Mouse (Mus musculus): Measurements from ENCODE around the gene Dpp8.

- no peak for TF ChIP-seq CTCF (IDR thresholded peaks at IDR 0.05; ENCODE audit: insufficient read depth, low read length)
- TF ChIP-seq POLR2A (IDR thresholded peaks at IDR 0.05; ENCODE audit: borderline replicate concordance, extremely low read depth, low read depth, low read length), result no peak
These were observed 99.5 kb downstream of the Dpp8 start for GRCm38 (mm10) chr9:65131717-65132116.
